Mouse (Mus musculus): ENCODE measurements around the gene Ltbp3. TPM values are rescaled to one million over a fixed set of nuclear protein-coding genes. Genes with fewer than 3 reads are reported as not detected.

Ltbp3 gene
- polyA plus RNA-seq, 1 experiment = 10.5 TPM

DNA sequence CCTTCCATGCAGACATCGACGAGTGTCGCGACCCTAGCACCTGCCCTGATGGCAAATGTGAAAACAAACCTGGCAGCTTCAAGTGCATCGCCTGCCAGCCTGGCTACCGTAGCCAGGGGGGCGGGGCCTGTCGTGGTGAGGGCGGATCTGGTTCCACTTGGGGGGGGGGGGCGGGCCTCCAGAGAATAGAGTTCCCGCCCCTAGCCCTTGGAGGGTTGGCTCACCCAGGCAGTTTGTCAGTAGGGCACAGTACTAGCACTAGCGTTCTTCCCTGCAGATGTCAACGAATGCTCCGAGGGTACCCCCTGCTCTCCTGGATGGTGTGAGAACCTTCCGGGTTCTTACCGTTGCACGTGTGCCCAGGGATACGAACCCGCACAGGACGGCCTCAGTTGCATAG lies 11.0 kb downstream of the Ltbp3 start:
- Histone ChIP-seq H3K4me1 (ENCODE audit: control insufficient read depth, insufficient read depth, low read length) (no peaks in the 10 kb centered on the region), H3K4me3 (replicated peaks; ENCODE audit: control insufficient read depth, low read depth, low read length) (no peak overlapping the region), H3K27ac (ENCODE audit: control insufficient read depth, insufficient read depth, low read depth, low read length, poor library complexity) (no peak overlapping the region)
- no peak for TF ChIP-seq POLR2A (IDR thresholded peaks at IDR 0.05; ENCODE audit: borderline replicate concordance, control insufficient read depth, low read depth, low read length)
- 65% methylated on average over 20 of the region's 20 CpGs for WGBS

DNA sequence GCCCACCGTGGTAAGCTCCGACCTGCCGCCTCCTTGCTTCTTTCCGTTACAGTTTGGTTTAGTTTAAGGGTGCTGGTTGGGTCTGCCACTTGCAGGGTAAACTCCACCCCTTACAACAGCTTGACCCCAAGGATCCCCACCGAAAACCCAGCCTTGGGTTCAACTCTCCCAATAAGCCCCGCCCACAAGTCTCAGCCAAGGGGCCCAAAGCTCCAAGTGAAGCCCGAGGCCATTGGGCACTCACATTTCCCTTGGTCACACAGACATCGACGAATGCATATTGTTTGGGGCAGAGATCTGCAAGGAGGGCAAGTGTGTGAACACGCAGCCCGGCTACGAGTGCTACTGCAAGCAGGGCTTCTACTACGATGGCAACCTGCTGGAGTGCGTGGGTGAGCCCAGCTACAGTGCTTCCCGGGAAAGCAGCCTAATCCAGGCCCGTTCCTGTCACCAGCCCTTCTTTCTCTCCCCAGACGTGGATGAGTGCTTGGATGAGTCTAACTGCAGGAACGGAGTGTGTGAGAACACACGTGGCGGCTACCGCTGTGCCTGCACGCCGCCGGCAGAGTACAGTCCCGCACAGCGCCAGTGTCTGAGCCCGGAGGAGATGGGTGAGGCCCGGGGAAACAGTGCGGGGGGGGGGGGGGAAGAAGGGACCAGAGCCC lies 15.7 kb downstream of the Ltbp3 start:
- no peak overlapping the region for H3K4me3 ChIP-seq (replicated peaks; ENCODE audit: control insufficient read depth, low read depth, low read length)
- no peak; the same call in 1 of the 2 replicates for TF ChIP-seq POLR2A (IDR thresholded peaks at IDR 0.05; ENCODE audit: borderline replicate concordance, control insufficient read depth, low read depth, low read length)
- no peak for TF ChIP-seq CTCF (IDR thresholded peaks at IDR 0.05; ENCODE audit: control insufficient read depth, insufficient read depth, low read length)
- no peaks in the 10 kb centered on the region for H3K4me1 ChIP-seq (ENCODE audit: control insufficient read depth, insufficient read depth, low read length)
- 48% methylated on average over 29 of the region's 29 CpGs for WGBS
- no peak overlapping the region for H3K27ac ChIP-seq (ENCODE audit: control insufficient read depth, insufficient read depth, low read depth, low read length, poor library complexity)

DNA sequence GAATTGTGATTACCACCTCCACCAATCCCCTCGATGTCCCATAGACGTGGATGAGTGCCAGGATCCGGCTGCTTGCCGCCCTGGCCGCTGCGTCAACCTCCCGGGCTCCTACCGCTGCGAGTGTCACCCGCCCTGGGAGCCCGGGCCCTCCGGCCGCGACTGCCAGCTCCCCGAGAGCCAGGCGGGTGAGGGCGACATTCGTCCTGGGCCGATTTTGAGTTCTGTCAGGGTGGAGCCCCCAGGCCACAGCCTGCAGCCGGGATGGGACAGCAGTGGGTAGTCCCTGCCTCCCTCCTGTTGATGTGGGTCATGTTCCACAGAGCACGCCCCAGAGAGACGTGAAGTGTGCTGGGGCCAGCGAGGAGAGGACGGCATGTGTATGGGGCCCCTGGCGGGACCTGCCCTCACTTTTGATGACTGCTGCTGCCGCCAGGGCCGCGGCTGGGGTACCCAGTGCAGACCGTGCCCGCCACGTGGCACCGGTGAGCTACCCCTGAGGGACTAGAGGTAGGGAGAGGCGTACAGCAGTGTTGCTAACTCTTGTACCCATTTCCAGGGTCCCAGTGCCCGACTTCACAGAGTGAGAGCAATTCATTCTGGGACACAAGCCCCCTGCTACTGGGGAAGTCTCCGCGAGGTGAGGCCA lies 16.4 kb downstream of the Ltbp3 start:
- H3K4me3 ChIP-seq (replicated peaks; ENCODE audit: control insufficient read depth, low read depth, low read length) = no peak overlapping the region
- no peaks in the 10 kb centered on the region for H3K4me1 ChIP-seq (ENCODE audit: control insufficient read depth, insufficient read depth, low read length)
- no peak for TF ChIP-seq POLR2A (IDR thresholded peaks at IDR 0.05; ENCODE audit: borderline replicate concordance, control insufficient read depth, low read depth, low read length)
- no peak for TF ChIP-seq CTCF (IDR thresholded peaks at IDR 0.05; ENCODE audit: control insufficient read depth, insufficient read depth, low read length)
- H3K27ac ChIP-seq (ENCODE audit: control insufficient read depth, insufficient read depth, low read depth, low read length, poor library complexity) = no peak overlapping the region
- WGBS = 51% methylated on average over 36 of the region's 36 CpGs

DNA sequence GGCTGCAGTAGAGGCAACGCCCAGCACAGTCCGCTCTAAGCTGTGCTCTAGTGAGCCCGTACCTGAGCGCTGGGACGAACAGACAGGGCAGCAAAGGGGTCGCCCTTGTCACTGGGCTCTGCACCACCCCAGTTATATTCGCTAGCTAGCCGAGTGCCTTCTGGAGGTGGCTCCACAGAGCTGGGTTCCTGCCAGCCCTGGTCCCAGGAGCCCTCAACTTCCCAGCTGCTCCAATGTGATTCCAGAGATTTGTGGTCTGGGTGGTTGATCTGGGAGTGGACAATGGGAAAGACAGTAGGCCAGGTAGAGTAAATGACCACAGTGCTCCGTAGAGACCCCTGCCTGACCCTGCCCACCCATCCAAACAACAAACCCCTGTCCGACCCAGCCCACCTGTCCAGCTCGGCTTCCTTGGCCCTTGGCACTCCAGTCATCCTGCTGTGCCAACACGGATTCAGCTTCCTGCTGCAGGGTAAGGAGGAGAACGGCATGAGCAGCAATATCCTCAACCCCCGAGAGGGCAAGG lies 18.2 kb downstream of the Ltbp3 start:
- TF ChIP-seq POLR2A (IDR thresholded peaks at IDR 0.05; ENCODE audit: borderline replicate concordance, control insufficient read depth, low read depth, low read length) (no peak), CTCF (IDR thresholded peaks at IDR 0.05; ENCODE audit: control insufficient read depth, insufficient read depth, low read length) (no peak)
- Histone ChIP-seq H3K4me1 (ENCODE audit: control insufficient read depth, insufficient read depth, low read length) (no peaks in the 10 kb centered on the region), H3K27ac (ENCODE audit: control insufficient read depth, insufficient read depth, low read depth, low read length, poor library complexity) (no peak overlapping the region), H3K4me3 (replicated peaks; ENCODE audit: control insufficient read depth, low read depth, low read length) (no peak overlapping the region)
- 90% methylated on average over 14 of the region's 14 CpGs for WGBS

DNA sequence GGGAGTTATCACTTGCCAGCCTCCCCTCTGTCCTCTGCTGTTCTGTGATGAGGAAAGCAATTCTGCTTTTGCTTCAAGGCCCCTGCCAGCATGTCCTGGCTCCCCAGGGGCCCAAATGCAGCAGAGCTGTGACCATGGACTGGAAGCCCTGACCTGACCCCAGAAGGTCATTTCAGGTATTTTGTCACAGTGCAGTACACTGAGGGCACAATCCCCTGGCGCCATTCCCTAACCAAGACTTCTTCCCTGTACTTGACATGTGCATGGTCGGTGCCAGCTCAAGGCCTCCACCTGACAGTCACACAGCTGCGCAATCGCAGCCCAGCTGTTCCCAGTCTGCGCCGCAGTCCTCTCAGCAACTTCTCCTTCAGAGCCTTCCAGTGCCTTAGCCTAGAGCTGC lies 22.5 kb downstream of the Ltbp3 start:
- TF ChIP-seq POLR2A (IDR thresholded peaks at IDR 0.05; ENCODE audit: borderline replicate concordance, control insufficient read depth, low read depth, low read length) = no peak
- no peak for TF ChIP-seq CTCF (IDR thresholded peaks at IDR 0.05; ENCODE audit: control insufficient read depth, insufficient read depth, low read length)
- no peak overlapping the region for H3K4me3 ChIP-seq (replicated peaks; ENCODE audit: control insufficient read depth, low read depth, low read length)
- no peaks in the 10 kb centered on the region for H3K4me1 ChIP-seq (ENCODE audit: control insufficient read depth, insufficient read depth, low read length)
- no peak overlapping the region for H3K27ac ChIP-seq (ENCODE audit: control insufficient read depth, insufficient read depth, low read depth, low read length, poor library complexity)
- WGBS = 82% methylated on average over 6 of the region's 6 CpGs

DNA sequence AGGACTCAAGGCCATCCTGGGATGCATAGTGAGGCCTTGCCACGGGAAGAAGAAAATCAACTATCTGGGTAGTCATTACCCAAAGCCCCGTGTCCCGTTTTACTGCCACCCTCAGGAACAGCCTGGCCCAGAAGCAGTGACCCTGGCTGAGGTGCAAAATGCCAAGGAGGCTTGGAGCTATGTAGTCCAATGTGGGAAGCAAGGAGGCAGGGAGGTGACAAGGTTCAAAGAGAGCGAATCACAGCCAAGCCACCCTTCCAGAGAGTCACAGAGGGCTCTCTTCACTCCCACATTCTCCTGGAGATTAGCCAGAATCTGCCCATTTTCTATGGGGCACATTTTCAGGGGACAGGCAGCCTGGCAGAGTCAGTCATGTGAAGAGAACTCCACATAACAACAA lies 26.6 kb downstream of the Ltbp3 start:
- Histone ChIP-seq H3K4me1 (ENCODE audit: control insufficient read depth, insufficient read depth, low read length) (peaks cover 2% of the 10 kb centered on the region; the same call in 1 of the 2 replicates), H3K27ac (ENCODE audit: control insufficient read depth, insufficient read depth, low read depth, low read length, poor library complexity) (no peak overlapping the region), H3K4me3 (replicated peaks; ENCODE audit: control insufficient read depth, low read depth, low read length) (no peak overlapping the region)
- no peak for TF ChIP-seq POLR2A (IDR thresholded peaks at IDR 0.05; ENCODE audit: borderline replicate concordance, control insufficient read depth, low read depth, low read length)
- WGBS = 83% methylated on average over 4 of the region's 4 CpGs

DNA sequence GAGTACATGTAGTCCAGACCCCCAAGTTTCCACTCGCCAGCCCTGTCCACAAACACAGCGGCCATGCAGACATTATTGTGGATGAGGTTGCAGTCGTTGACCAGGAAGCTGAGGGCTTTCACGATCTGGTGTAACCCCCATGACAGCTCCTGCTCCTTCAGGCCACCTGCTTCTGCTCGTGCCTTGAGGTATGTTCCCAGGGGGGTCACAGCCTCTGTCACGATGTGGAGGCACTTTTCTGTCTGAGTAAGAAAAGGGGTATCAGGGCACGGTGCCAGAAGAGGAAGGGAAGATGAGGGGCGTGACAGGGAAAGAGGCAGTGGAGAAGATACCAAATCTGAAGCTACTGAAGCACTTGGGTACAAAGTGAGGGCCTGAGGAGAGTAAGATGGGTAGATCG lies 29.6 kb downstream of the Ltbp3 start:
- 35% methylated on average over 9 of the region's 9 CpGs for WGBS
- peak overlapping the region; percentile 78 for H3K4me3 ChIP-seq (replicated peaks; ENCODE audit: control insufficient read depth, low read depth, low read length)
- TF ChIP-seq CTCF (IDR thresholded peaks at IDR 0.05; ENCODE audit: control insufficient read depth, insufficient read depth, low read length) (no peak), POLR2A (IDR thresholded peaks at IDR 0.05; ENCODE audit: borderline replicate concordance, control insufficient read depth, low read depth, low read length) (no peak)
- H3K27ac ChIP-seq (ENCODE audit: control insufficient read depth, insufficient read depth, low read depth, low read length, poor library complexity) = peak overlapping the region; percentile 46; the same call in 1 of the 2 replicates
- H3K4me1 ChIP-seq (ENCODE audit: control insufficient read depth, insufficient read depth, low read length) = peaks cover 2% of the 10 kb centered on the region; the same call in 1 of the 2 replicates

DNA sequence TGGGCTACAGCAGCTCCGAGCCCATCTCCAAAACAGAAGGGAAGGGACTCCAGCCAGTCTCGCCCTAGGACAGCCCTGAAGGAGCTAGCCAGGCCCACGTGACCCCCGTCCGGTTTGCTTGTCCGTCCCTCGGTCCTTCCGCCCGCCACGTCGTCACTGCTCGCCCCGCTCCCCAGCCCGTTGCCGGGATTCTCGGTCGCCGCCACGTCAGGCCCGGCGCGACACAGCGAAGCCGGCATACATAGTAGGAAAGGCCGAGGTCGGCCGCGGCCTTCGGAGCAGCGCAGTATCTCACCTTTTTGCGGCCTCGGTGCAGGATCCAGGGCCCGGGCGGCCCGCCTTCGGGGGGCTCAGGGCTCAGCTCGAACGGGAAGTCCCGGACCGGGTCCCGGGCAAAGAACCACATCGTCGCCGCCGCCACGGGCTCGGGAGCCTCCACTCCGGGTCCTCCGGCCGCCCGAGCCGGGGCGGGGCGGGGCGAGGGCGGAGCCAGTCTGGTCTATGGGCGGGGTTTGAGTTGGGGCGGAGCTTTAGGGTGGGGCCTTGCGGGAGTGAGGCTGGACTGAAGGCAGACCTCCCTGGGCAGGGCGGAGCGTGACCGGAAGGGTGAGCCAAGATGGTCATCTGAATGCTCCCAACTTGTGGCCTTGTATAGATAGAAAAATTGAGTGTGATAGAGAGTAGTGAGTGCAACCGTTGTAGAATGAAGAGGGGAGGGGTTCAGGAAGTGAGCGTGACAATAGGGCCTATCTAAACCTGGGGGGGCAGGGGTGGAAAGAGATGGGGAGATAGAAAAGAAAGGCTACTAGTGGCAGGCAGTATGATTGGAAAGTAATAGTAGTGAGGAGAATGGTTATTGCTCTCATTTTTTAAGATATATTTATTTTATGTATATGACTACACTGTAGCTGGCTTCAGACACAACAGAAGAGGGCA lies 30.5 kb downstream of the Ltbp3 start, which contains the start of gene Scyl1:
Gene Scyl1 (minus strand): TSS at position 495 of the 936 bp plus-strand sequence.
- Histone ChIP-seq H3K27ac (ENCODE audit: control insufficient read depth, insufficient read depth, low read depth, low read length, poor library complexity) (peak within 1 kb of the TSS; percentile 46), H3K4me1 (ENCODE audit: control insufficient read depth, insufficient read depth, low read length) (peaks cover 2% of the 10 kb centered on the region; the same call in 1 of the 2 replicates), H3K4me3 (replicated peaks; ENCODE audit: control insufficient read depth, low read depth, low read length) (peak within 1 kb of the TSS; percentile 78)
- under 1% methylated on average over 64 of the region's 64 CpGs for WGBS
- TF ChIP-seq POLR2A (IDR thresholded peaks at IDR 0.05; ENCODE audit: borderline replicate concordance, control insufficient read depth, low read depth, low read length) (peak; percentile 43; the same call in 1 of the 2 replicates), CTCF (IDR thresholded peaks at IDR 0.05; ENCODE audit: control insufficient read depth, insufficient read depth, low read length) (no peak)
